ENCODE assay signal across 19 mouse cellular contexts in the genomic region with DNA sequence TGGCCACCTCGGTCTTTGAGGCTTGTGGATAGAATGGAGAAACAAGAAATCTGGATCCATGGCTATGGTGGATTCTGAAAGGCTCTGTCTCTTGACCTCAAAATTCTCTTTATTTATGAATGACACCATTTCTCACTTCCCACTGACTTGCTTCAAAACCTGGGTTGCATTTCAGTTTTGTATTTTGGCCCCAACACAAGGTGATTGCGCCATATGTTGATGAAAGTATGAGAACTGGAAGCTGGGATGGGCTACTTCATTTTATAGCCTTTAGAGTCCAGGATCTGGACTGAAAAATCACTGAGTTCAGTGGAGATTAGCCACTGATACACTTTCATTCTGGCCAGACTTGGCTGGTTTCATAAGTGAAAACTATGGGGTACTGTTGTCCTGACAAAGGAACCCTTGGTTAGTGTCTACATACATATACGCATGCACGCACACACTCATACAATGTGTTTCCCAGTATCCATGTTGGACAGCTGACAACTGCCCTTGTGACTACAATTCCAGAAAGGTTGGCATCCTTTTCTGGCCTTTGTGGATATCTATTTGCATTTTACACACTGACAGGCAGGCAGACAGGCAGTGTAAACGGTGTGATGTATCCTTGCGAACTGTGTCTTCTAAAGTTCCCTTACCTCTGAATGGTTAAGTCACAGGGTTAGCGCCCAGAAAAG.
DNase-seq lines count a peak whose midpoint lies in the region; ATAC-seq and TF ChIP-seq lines count a peak whose summit lies in the region.
"Had no signal": no experiment of that assay in that cellular context is flagged by ENCODE, and none has a peak within 500 bp of the region (broad histone marks: within the 10 kb centered on the region; RNA-seq: fewer than 3 reads in every experiment).

No protein-coding gene starts in this region.

- no peak overlapping the region for H3K4me2 ChIP-seq in lung, embryonic 15.5 days
- peak overlapping the region; percentile 15; the same call in 1 of the 2 replicates for H3K4me2 ChIP-seq in intestine, embryonic 15.5 days (replicated peaks)
- no peak overlapping the region for H3K4me2 ChIP-seq in stomach, postnatal 0 days (replicated peaks; ENCODE audit: low read depth)
- H3K4me2 ChIP-seq: embryonic facial prominence, embryonic 12.5 days; forebrain, embryonic 13.5 days; heart, embryonic 12.5 days; liver, embryonic 12.5 days had no signal

- no peak overlapping the region for H3K9ac ChIP-seq in lung, embryonic 15.5 days
- no peak overlapping the region for H3K9ac ChIP-seq in intestine, embryonic 15.5 days
- H3K9ac ChIP-seq in stomach, postnatal 0 days (ENCODE audit: low read length), result no peak overlapping the region
- H3K9ac ChIP-seq: embryonic facial prominence, embryonic 12.5 days; forebrain, embryonic 13.5 days; heart, embryonic 12.5 days; liver, embryonic 12.5 days had no signal

- no peak for ATAC-seq in lung, embryonic 15.5 days (ENCODE audit: borderline replicate concordance, extremely low read depth, low FRiP score, low TSS enrichment)
- ATAC-seq in intestine, embryonic 15.5 days, result peak; percentile 10; the same call in 1 of the 2 replicates
- no peak for ATAC-seq in stomach, postnatal 0 days (ENCODE audit: low FRiP score, low TSS enrichment)
- ATAC-seq in erythroblast, adult 5-6 weeks (replicated peaks; ENCODE audit: low FRiP score, poor library complexity, severe bottlenecking), result no peak
- ATAC-seq: forebrain, embryonic 13.5 days; inflammation-experienced regulatory T-cells, adult 6 months; liver, embryonic 12.5 days had no signal

- H3K36me3 ChIP-seq in lung, embryonic 15.5 days, result peaks cover 5% of the 10 kb centered on the region; the same call in 1 of the 2 replicates
- H3K36me3 ChIP-seq in intestine, embryonic 15.5 days, result peaks cover 1% of the 10 kb centered on the region; the same call in 1 of the 2 replicates
- H3K36me3 ChIP-seq in stomach, postnatal 0 days (ENCODE audit: control insufficient read depth, insufficient read depth, low read length), result no peaks in the 10 kb centered on the region

- H3K27ac ChIP-seq in lung, embryonic 15.5 days, result 0 out of 2 replicates have a peak overlapping the region, but pooled peaks have one; percentile 13
- H3K27ac ChIP-seq in intestine, embryonic 15.5 days, result peak overlapping the region; percentile 74
- H3K27ac ChIP-seq in stomach, postnatal 0 days (replicated peaks), result peak overlapping the region; percentile 83
- H3K27ac ChIP-seq: embryonic facial prominence, embryonic 12.5 days; forebrain, embryonic 13.5 days; liver, embryonic 12.5 days had no signal

- H3K4me1 ChIP-seq in lung, embryonic 15.5 days, result peaks cover 15% of the 10 kb centered on the region
- H3K4me1 ChIP-seq in intestine, embryonic 15.5 days (replicated peaks), result peaks cover 12% of the 10 kb centered on the region
- peaks cover 8% of the 10 kb centered on the region for H3K4me1 ChIP-seq in stomach, postnatal 0 days (replicated peaks; ENCODE audit: control insufficient read depth, insufficient read depth)
- H3K4me1 ChIP-seq: embryonic facial prominence, embryonic 12.5 days; forebrain, embryonic 13.5 days had no signal

- H3K27me3 ChIP-seq in lung, embryonic 15.5 days, result no peaks in the 10 kb centered on the region
- H3K27me3 ChIP-seq in intestine, embryonic 15.5 days (replicated peaks), result no peaks in the 10 kb centered on the region
- H3K27me3 ChIP-seq in stomach, postnatal 0 days (ENCODE audit: control insufficient read depth, insufficient read depth, low read length), result no peaks in the 10 kb centered on the region
- H3K27me3 ChIP-seq: embryonic facial prominence, embryonic 12.5 days; forebrain, embryonic 13.5 days; heart, embryonic 12.5 days; liver, embryonic 12.5 days had no signal

- peak; percentile 26 for DNase-seq in cerebellum, adult 9-10 months
- DNase-seq in cerebellum, adult 8-10 months, result no peak
- no peak for DNase-seq in lung, postnatal 4 days
- no peak for DNase-seq in stomach, postnatal 0 days (ENCODE audit: low spot score)
- no peak for DNase-seq in left cerebral cortex, adult 18-20 months (ENCODE audit: low spot score in 2 of 2)
- DNase-seq: gastrocnemius, postnatal 14 days; heart, postnatal 4 days; kidney, postnatal 4 days; lung, postnatal 36 days; midbrain, embryonic 14.5 days had no signal

- WGBS in lung, embryonic 15.5 days, result 88% methylated on average over 7 of the region's 7 CpGs
- WGBS in intestine, embryonic 15.5 days, result 84% methylated on average over 7 of the region's 7 CpGs
- WGBS in stomach, postnatal 0 days, result 84% methylated on average over 7 of the region's 7 CpGs

- no peak for TF ChIP-seq CTCF in stomach, postnatal 0 days (IDR thresholded peaks at IDR 0.05; ENCODE audit: low read depth)

- no peak overlapping the region for H3K4me3 ChIP-seq in lung, embryonic 15.5 days
- no peak overlapping the region for H3K4me3 ChIP-seq in intestine, embryonic 15.5 days (replicated peaks)
- H3K4me3 ChIP-seq in stomach, postnatal 0 days (ENCODE audit: low read depth, low read length), result no peak overlapping the region
- H3K4me3 ChIP-seq: embryonic facial prominence, embryonic 12.5 days; forebrain, embryonic 13.5 days; heart, embryonic 12.5 days; liver, embryonic 12.5 days had no signal

- H3K9me3 ChIP-seq in lung, embryonic 15.5 days, result no peaks in the 10 kb centered on the region
- H3K9me3 ChIP-seq in intestine, embryonic 15.5 days, result no peaks in the 10 kb centered on the region
- H3K9me3 ChIP-seq in stomach, postnatal 0 days (ENCODE audit: control insufficient read depth, low read length), result no peaks in the 10 kb centered on the region
- H3K9me3 ChIP-seq: embryonic facial prominence, embryonic 12.5 days; forebrain, embryonic 13.5 days; G1E; heart, embryonic 12.5 days; liver, embryonic 12.5 days had no signal

- no peak for TF ChIP-seq EP300 in stomach, postnatal 0 days (optimal IDR thresholded peaks at IDR 0.05)

Comparison
In these comparisons a context has a peak if more than half of its experiments do, and no peak if none do; other contexts are left out.
1. H3K27ac ChIP-seq: peak in every context shown above with its lines; median percentile 83 in stomach, postnatal 0 days; 74 in intestine, embryonic 15.5 days; 13 in lung, embryonic 15.5 days.